Comparison of ENCODE assay signal across 19 mouse cellular contexts in the genomic region with DNA sequence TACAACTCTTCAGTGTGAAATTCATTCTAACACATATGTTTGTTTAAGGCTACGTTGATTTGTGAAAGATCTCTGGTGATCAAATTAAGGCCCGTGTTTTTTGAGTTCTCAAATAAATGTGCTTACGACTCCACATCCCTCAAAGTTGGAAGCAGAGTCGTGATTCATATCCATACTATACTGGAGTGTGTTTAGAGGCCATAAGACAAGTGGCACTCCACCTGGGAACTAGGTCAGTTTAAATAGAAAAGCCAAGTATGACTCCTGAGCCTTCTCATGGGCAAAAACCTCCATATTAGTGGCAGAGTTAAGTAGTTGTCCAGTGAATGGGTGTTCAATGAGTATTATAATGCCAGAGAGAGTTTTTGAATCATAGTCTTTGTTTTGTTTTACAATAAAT. TPM values are rescaled to one million over a fixed set of nuclear protein-coding genes. Genes with fewer than 3 reads are reported as not detected.
DNase-seq lines count a peak whose midpoint lies in the region; ATAC-seq and TF ChIP-seq lines count a peak whose summit lies in the region.
"Had no signal": no experiment of that assay in that cellular context is flagged by ENCODE, and none has a peak within 500 bp of the region (broad histone marks: within the 10 kb centered on the region; RNA-seq: fewer than 3 reads in every experiment).

No protein-coding gene starts in this region.

- TF ChIP-seq CTCF in lung, postnatal 0 days (IDR thresholded peaks at IDR 0.05): no peak

- no peaks in the 10 kb centered on the region for H3K4me1 ChIP-seq in lung, embryonic 16.5 days (replicated peaks; ENCODE audit: control insufficient read depth, insufficient read depth, low read length)
- no peaks in the 10 kb centered on the region for H3K4me1 ChIP-seq in lung, postnatal 0 days (ENCODE audit: insufficient read depth, low read depth, low read length)

- H3K27ac ChIP-seq in lung, embryonic 16.5 days (ENCODE audit: low read length): no peak overlapping the region
- H3K27ac ChIP-seq in lung, postnatal 0 days (ENCODE audit: low read length): no peak overlapping the region

- no peak for TF ChIP-seq EP300 in lung, postnatal 0 days (IDR thresholded peaks at IDR 0.05)

- H3K36me3 ChIP-seq in lung, embryonic 16.5 days (ENCODE audit: control insufficient read depth, insufficient read depth, low read length): no peaks in the 10 kb centered on the region
- H3K36me3 ChIP-seq in lung, postnatal 0 days (ENCODE audit: insufficient read depth, low read length): no peaks in the 10 kb centered on the region
- H3K36me3 ChIP-seq: G1E had no signal

- no peak overlapping the region for H3K4me3 ChIP-seq in lung, embryonic 16.5 days (ENCODE audit: low read length)
- no peak overlapping the region for H3K4me3 ChIP-seq in lung, postnatal 0 days (ENCODE audit: low read depth, low read length)

- WGBS in lung, embryonic 16.5 days: 55% methylated on average over 4 of the region's 4 CpGs
- WGBS in lung, postnatal 0 days: 46% methylated on average over 4 of the region's 4 CpGs

- 0 out of 2 replicates have a peak, but pooled peaks have one; percentile 15 for ATAC-seq in lung, embryonic 16.5 days (ENCODE audit: low read depth)
- peak; percentile 57; the same call in 1 of the 2 replicates for ATAC-seq in lung, postnatal 0 days
- ATAC-seq: activated CD4-positive, CD25-positive, alpha-beta regulatory T cell, adult 4 months; CD4-positive, CD25-positive, alpha-beta regulatory T cell, adult 4 months; Patski had no signal

- no peak overlapping the region for H3K4me2 ChIP-seq in lung, embryonic 16.5 days (ENCODE audit: low read depth, low read length)
- H3K4me2 ChIP-seq in lung, postnatal 0 days (replicated peaks; ENCODE audit: low read depth, low read length): no peak overlapping the region

- no peaks in the 10 kb centered on the region for H3K27me3 ChIP-seq in lung, embryonic 16.5 days (ENCODE audit: control insufficient read depth, insufficient read depth, low read depth, low read length)
- H3K27me3 ChIP-seq in lung, postnatal 0 days (replicated peaks; ENCODE audit: insufficient read depth, low read length): no peaks in the 10 kb centered on the region
- H3K27me3 ChIP-seq: CH12.LX, Patski had no signal

- no peak for DNase-seq in lung, postnatal 14 days
- DNase-seq in lung, postnatal 0 days (ENCODE audit: low spot score): peak; percentile 51
- DNase-seq in lung, postnatal 36 days: no peak
- DNase-seq: adrenal gland, adult 2 months; adrenal gland, adult 8-10 months; adrenal gland, postnatal 10 days; adrenal gland, postnatal 14 days; adrenal gland, postnatal 25 days; adrenal gland, postnatal 36 days; B cell, adult 2 months; cerebellum, adult 11 months; cerebellum, adult 11-12 months; cerebellum, adult 18-20 months had no signal

- H3K9ac ChIP-seq in lung, embryonic 16.5 days (ENCODE audit: low read length): no peak overlapping the region
- no peak overlapping the region for H3K9ac ChIP-seq in lung, postnatal 0 days (replicated peaks; ENCODE audit: low read depth)

- no peaks in the 10 kb centered on the region for H3K9me3 ChIP-seq in lung, embryonic 16.5 days (ENCODE audit: control insufficient read depth, low read length)
- H3K9me3 ChIP-seq in lung, postnatal 0 days (ENCODE audit: low read length): no peaks in the 10 kb centered on the region
- H3K9me3 ChIP-seq: G1E had no signal

RNA-seq across cellular contexts. Expression of a gene that starts 13.4 kb away (rescaled TPM):
- polyA plus RNA-seq in lung, embryonic 16.5 days (2015; fragmentation: Nextera tagmentation; extraction: Ambion mirVana): 27.7 and 28.2 TPM in 2 replicates
- 20.7 and 21.0 TPM in 2 replicates for polyA plus RNA-seq in lung, postnatal 0 days (2015; fragmentation: Nextera tagmentation; extraction: Ambion mirVana)
- polyA plus RNA-seq: activated CD4-positive, CD25-positive, alpha-beta regulatory T cell, adult 4 months; CD4-positive, CD25-positive, alpha-beta regulatory T cell, adult 4 months had no signal
